Comparison of ENCODE assay signal across 8 mouse cellular contexts in the genomic region with DNA sequence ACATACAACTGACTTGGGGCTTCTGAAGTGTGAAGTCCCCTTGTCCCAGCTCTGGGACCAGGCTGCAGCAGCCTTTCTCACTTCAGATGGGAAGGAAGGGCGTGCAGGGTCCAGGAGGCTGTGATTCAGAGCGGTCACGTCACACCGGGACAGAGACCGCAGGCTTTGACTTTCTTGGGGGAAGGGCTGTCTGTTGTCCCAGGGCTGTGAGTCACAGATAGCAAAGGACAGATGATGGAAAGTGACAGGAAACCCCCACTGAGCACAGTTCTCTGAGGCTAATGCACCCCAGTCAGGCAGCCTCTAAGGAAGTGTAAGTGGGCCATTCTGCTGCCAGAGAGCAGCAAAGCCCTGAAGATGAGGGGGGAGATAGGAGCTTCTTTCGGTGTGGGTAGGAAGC. TPM values are rescaled to one million over a fixed set of nuclear protein-coding genes. Genes with fewer than 3 reads are reported as not detected.
DNase-seq lines count a peak whose midpoint lies in the region; ATAC-seq and TF ChIP-seq lines count a peak whose summit lies in the region.

No protein-coding gene starts in this region.

- H3K27ac ChIP-seq in limb, embryonic 12.5 days = no peak overlapping the region
- no peak overlapping the region for H3K27ac ChIP-seq in limb, embryonic 10.5 days
- H3K27ac ChIP-seq in cortical plate, adult 2 months (ENCODE audit: insufficient read depth, low read length) = peak overlapping the region; percentile 24; the same call in 1 of the 2 replicates
- H3K27ac ChIP-seq in limb, embryonic 13.5 days = no peak overlapping the region
- H3K27ac ChIP-seq in midbrain, embryonic 15.5 days = no peak overlapping the region

- H3K36me3 ChIP-seq in limb, embryonic 12.5 days = no peaks in the 10 kb centered on the region
- no peaks in the 10 kb centered on the region for H3K36me3 ChIP-seq in limb, embryonic 10.5 days
- H3K36me3 ChIP-seq in limb, embryonic 13.5 days = no peaks in the 10 kb centered on the region
- H3K36me3 ChIP-seq in midbrain, embryonic 15.5 days (replicated peaks) = no peaks in the 10 kb centered on the region

- no peaks in the 10 kb centered on the region for H3K9me3 ChIP-seq in limb, embryonic 12.5 days
- no peaks in the 10 kb centered on the region for H3K9me3 ChIP-seq in limb, embryonic 10.5 days (replicated peaks)
- no peaks in the 10 kb centered on the region for H3K9me3 ChIP-seq in limb, embryonic 13.5 days
- H3K9me3 ChIP-seq in midbrain, embryonic 15.5 days = no peaks in the 10 kb centered on the region

- TF ChIP-seq CTCF in cortical plate, adult 2 months (IDR thresholded peaks at IDR 0.05; ENCODE audit: extremely low read depth, insufficient read depth, low read length) = no peak

- WGBS in limb, embryonic 12.5 days = 22% methylated on average over 6 of the region's 6 CpGs
- 12% methylated on average over 6 of the region's 6 CpGs for WGBS in limb, embryonic 10.5 days
- 29% methylated on average over 6 of the region's 6 CpGs for WGBS in limb, embryonic 13.5 days
- 20% methylated on average over 6 of the region's 6 CpGs for WGBS in midbrain, embryonic 15.5 days

- no peak for TF ChIP-seq POLR2A in cortical plate, adult 2 months (IDR thresholded peaks at IDR 0.05; ENCODE audit: extremely low read depth, insufficient read depth, low read length)

- H3K27me3 ChIP-seq in limb, embryonic 12.5 days = peaks cover 4% of the 10 kb centered on the region; the same call in 1 of the 2 replicates
- peaks cover 7% of the 10 kb centered on the region; the same call in 1 of the 2 replicates for H3K27me3 ChIP-seq in limb, embryonic 10.5 days (ENCODE audit: low read depth, poor library complexity, severe bottlenecking)
- H3K27me3 ChIP-seq in limb, embryonic 13.5 days = no peaks in the 10 kb centered on the region
- H3K27me3 ChIP-seq in midbrain, embryonic 15.5 days (replicated peaks) = no peaks in the 10 kb centered on the region

- H3K4me1 ChIP-seq in limb, embryonic 12.5 days (replicated peaks) = 0 out of 2 replicates have a peak, but pooled peaks cover 3% of the 10 kb centered on the region
- 0 out of 2 replicates have a peak, but pooled peaks cover 6% of the 10 kb centered on the region for H3K4me1 ChIP-seq in limb, embryonic 10.5 days
- H3K4me1 ChIP-seq in cortical plate, adult 2 months (ENCODE audit: control insufficient read depth, insufficient read depth, low read length) = peaks cover 1% of the 10 kb centered on the region
- H3K4me1 ChIP-seq in limb, embryonic 13.5 days = no peaks in the 10 kb centered on the region
- H3K4me1 ChIP-seq in midbrain, embryonic 15.5 days = peaks cover 7% of the 10 kb centered on the region

- H3K4me2 ChIP-seq in limb, embryonic 12.5 days = peak overlapping the region; percentile 37; the same call in 1 of the 2 replicates
- peak overlapping the region; percentile 36 for H3K4me2 ChIP-seq in limb, embryonic 13.5 days (replicated peaks)
- 0 out of 2 replicates have a peak overlapping the region, but pooled peaks have one; percentile 8 for H3K4me2 ChIP-seq in midbrain, embryonic 15.5 days

- intact Hi-C loops in heart, postnatal 14 days (cut with DNase I) = no loop called here

- no peak overlapping the region for H3K4me3 ChIP-seq in limb, embryonic 12.5 days (replicated peaks)
- no peak overlapping the region; the same call in 1 of the 2 replicates for H3K4me3 ChIP-seq in limb, embryonic 10.5 days
- no peak overlapping the region for H3K4me3 ChIP-seq in cortical plate, adult 2 months (ENCODE audit: insufficient read depth, low read length)
- H3K4me3 ChIP-seq in limb, embryonic 13.5 days = no peak overlapping the region
- no peak overlapping the region for H3K4me3 ChIP-seq in midbrain, embryonic 15.5 days

- no peak overlapping the region for H3K9ac ChIP-seq in limb, embryonic 12.5 days (replicated peaks)
- no peak overlapping the region for H3K9ac ChIP-seq in limb, embryonic 13.5 days
- no peak overlapping the region for H3K9ac ChIP-seq in midbrain, embryonic 15.5 days

- no peak for ATAC-seq in limb, embryonic 12.5 days (ENCODE audit: insufficient number of reproducible peaks, insufficient read depth, low FRiP score, low TSS enrichment, low read depth)
- ATAC-seq in limb, embryonic 13.5 days (ENCODE audit: low FRiP score, low read depth) = no peak; the same call in 1 of the 2 replicates
- ATAC-seq in midbrain, embryonic 15.5 days (replicated peaks) = peak; percentile 52

- no peak for DNase-seq in limb, embryonic 10.5 days (ENCODE audit: low spot score)
- peak; percentile 25 to 32 for DNase-seq in heart, postnatal 14 days
- DNase-seq in thymus, postnatal 14 days = peak; percentile 80
- no peak for DNase-seq in layer of hippocampus, postnatal 25 days (ENCODE audit: extremely low spot score in 1 of 2, low spot score in 1 of 2)

RNA-seq across cellular contexts. Expression of gene Tmem260, which starts 23.9 kb away (rescaled TPM):
- 30.5 and 32.8 TPM in 2 replicates for polyA plus RNA-seq in limb, embryonic 12.5 days (2016; fragmentation: Nextera tagmentation; extraction: Ambion mirVana)
- polyA plus RNA-seq in limb, embryonic 10.5 days (2016; fragmentation: Nextera tagmentation; extraction: Ambion mirVana) = 14.9 and 20.9 TPM in 2 replicates
- 18.2 and 20.1 TPM in 2 replicates for polyA plus RNA-seq in cortical plate, adult 2 months (2012; rRNA removed)
- 10 to 100 TPM; 11.9 to 12.0 TPM for total RNA-seq in heart, postnatal 14 days (2021)
- polyA plus RNA-seq in limb, embryonic 13.5 days (2015; fragmentation: Nextera tagmentation; extraction: Ambion mirVana) = 27.0 and 28.2 TPM in 2 replicates
- 17.7 and 20.1 TPM in 2 replicates for polyA plus RNA-seq in midbrain, embryonic 15.5 days (2015; fragmentation: Nextera tagmentation; extraction: Ambion mirVana)
- 10 to 100 TPM; 22.3 to 25.0 TPM for total RNA-seq in layer of hippocampus, postnatal 25 days (2021)

Comparison
In these comparisons a context has a peak if more than half of its experiments do, and no peak if none do; other contexts are left out.
1. DNase-seq: peak in heart, postnatal 14 days (2 of 2) and thymus, postnatal 14 days (single experiment); none in limb, embryonic 10.5 days (single experiment) and layer of hippocampus, postnatal 25 days (0 of 2).
2. Peak in every context shown above with its lines, with median percentiles within 50 percentile points of each other: H3K4me2 ChIP-seq.